Mouse (Mus musculus): ENCODE measurements around the gene Slc25a16.

DNA sequence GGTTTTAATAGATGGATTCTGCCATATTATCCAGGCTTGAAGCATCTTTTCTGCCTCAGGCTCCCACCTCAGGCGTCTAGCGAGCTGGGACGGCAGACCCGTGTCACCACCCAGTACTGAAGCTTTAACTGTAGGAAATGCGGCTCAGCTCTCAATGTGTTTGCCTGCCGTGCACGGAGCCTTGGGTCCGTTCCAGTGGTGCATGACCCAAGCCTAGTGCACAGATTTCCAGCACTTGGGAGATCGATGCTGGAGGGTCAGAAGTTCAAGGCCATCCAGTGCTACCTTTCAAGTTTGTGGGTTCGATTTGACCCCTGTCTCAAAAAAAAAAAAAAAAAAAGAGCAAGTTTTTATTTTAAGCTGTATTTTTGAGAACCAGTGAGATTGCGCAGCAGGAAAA, 45.4 kb downstream of the Slc25a16 start:
- no peak for TF ChIP-seq CTCF (IDR thresholded peaks at IDR 0.05; ENCODE audit: extremely low read depth, insufficient read depth, insufficient read length, insufficient replicate concordance)
- no peak for TF ChIP-seq POLR2A (IDR thresholded peaks at IDR 0.05; ENCODE audit: low read depth, low read length)
